Mouse (Mus musculus): ENCODE data around the gene Grb2. TPM values are rescaled to one million over a fixed set of nuclear protein-coding genes. Genes with fewer than 3 reads are reported as not detected.

The Grb2 gene
- polyA plus RNA-seq, 1 experiment: 45.0 TPM

DNA sequence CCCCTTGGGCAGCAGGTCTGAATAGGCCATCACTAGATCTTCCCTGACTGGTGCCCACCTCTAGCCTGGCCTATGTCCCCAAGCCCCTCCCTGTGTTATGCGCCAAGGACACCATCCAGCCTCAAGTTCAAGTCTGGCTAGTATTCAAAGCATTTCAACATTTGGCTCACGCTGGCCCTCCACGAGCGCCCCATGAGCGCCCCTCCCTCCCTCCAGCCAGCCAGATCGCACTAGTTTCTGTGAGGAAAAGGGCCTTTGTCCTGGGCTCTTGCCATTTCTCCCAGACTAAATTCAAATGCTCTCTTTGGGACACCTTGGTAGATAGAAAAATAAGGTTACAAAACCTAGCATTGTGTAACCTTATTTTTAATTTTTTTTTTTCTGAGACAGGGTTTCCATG lies 92.5 kb downstream of the Grb2 start:
- TF ChIP-seq MYOG (IDR thresholded peaks at IDR 0.05; ENCODE audit: control insufficient read depth, extremely low read depth, insufficient read length) (no peak), MYOD1 (IDR thresholded peaks at IDR 0.05; ENCODE audit: control insufficient read depth, insufficient read length, low read depth) (no peak), MAX (IDR thresholded peaks at IDR 0.05) (no peak), USF1 (IDR thresholded peaks at IDR 0.05; ENCODE audit: low read depth) (no peak), CTCF (IDR thresholded peaks at IDR 0.05; ENCODE audit: control insufficient read depth, insufficient read depth, insufficient read length) (no peak), FOSL1 (IDR thresholded peaks at IDR 0.05; ENCODE audit: insufficient read depth, low read length, poor library complexity, severe bottlenecking) (no peak), CEBPB (IDR thresholded peaks at IDR 0.05; ENCODE audit: low read depth) (no peak)
- no peak overlapping the region for H3K4me3 ChIP-seq (ENCODE audit: insufficient read depth, poor library complexity, severe bottlenecking)
- no peaks in the 10 kb centered on the region for H3K79me2 ChIP-seq (ENCODE audit: control insufficient read depth, insufficient read depth)
- no peaks in the 10 kb centered on the region for H3K27me3 ChIP-seq (ENCODE audit: control insufficient read depth, insufficient read depth, insufficient read length)
- no peaks in the 10 kb centered on the region for H3K79me3 ChIP-seq (ENCODE audit: low read depth)
- peaks cover 8% of the 10 kb centered on the region for H3K36me3 ChIP-seq (ENCODE audit: control insufficient read depth, insufficient read depth)
- no peak overlapping the region for H3ac ChIP-seq (ENCODE audit: control insufficient read depth, insufficient read length, low read depth)

DNA sequence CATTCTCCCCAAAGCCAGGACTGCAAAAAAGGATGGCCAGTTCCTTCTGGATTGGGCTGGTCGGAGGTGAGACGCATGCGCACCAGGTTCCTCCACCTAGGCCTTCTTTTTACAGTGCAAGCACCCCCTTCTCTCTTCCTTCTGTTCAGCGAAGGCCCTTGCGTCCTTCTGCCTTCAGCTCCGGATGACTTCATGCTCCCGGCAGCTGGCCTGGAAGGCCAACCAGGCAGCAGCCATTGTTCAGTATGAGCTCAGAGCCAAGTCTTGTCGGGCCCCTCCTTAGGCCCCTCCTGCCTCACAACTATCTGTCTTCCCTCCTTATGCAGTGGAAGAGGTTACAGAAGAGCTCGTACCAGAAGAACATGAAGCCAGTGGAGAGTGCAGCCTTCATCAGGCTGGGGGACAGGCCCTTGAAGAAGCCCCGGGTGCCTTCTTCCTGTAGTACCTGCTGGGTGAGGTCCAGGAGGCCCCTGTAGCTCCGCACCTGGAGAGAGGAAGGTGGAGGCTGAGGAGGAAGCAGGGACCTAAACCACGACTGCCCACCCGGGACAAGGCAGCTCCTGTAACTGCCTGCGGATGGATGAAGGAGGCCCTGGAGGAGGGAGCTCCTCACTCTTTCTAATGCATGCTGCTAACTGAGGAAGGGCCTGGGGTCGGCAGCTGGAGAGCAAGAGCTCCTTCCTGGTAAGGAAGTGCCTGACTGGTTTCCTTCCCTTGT lies 93.1 kb downstream of the Grb2 start:
- peaks cover 8% of the 10 kb centered on the region for H3K36me3 ChIP-seq (ENCODE audit: control insufficient read depth, insufficient read depth)
- H3K4me3 ChIP-seq (ENCODE audit: insufficient read depth, poor library complexity, severe bottlenecking): no peak overlapping the region
- H3K79me3 ChIP-seq (ENCODE audit: low read depth): no peaks in the 10 kb centered on the region
- H3K27me3 ChIP-seq (ENCODE audit: control insufficient read depth, insufficient read depth, insufficient read length): no peaks in the 10 kb centered on the region
- no peak overlapping the region for H3ac ChIP-seq (ENCODE audit: control insufficient read depth, insufficient read length, low read depth)
- no peaks in the 10 kb centered on the region for H3K79me2 ChIP-seq (ENCODE audit: control insufficient read depth, insufficient read depth)
- no peak for TF ChIP-seq FOSL1 (IDR thresholded peaks at IDR 0.05; ENCODE audit: insufficient read depth, low read length, poor library complexity, severe bottlenecking)
- TF ChIP-seq MYOG (IDR thresholded peaks at IDR 0.05; ENCODE audit: control insufficient read depth, extremely low read depth, insufficient read length): no peak
- no peak for TF ChIP-seq CTCF (IDR thresholded peaks at IDR 0.05; ENCODE audit: control insufficient read depth, insufficient read depth, insufficient read length)
- TF ChIP-seq CEBPB (IDR thresholded peaks at IDR 0.05; ENCODE audit: low read depth): no peak
- TF ChIP-seq USF1 (IDR thresholded peaks at IDR 0.05; ENCODE audit: low read depth): no peak
- no peak for TF ChIP-seq MYOD1 (IDR thresholded peaks at IDR 0.05; ENCODE audit: control insufficient read depth, insufficient read length, low read depth)
- no peak for TF ChIP-seq MAX (IDR thresholded peaks at IDR 0.05)

- Histone ChIP-seq H3K4me3 (ENCODE audit: insufficient read depth, poor library complexity, severe bottlenecking) (no peak overlapping the region), H3K27me3 (ENCODE audit: control insufficient read depth, insufficient read depth, insufficient read length) (no peaks in the 10 kb centered on the region), H3ac (ENCODE audit: control insufficient read depth, insufficient read length, low read depth) (no peak overlapping the region), H3K79me2 (ENCODE audit: control insufficient read depth, insufficient read depth) (no peaks in the 10 kb centered on the region), H3K79me3 (ENCODE audit: low read depth) (no peaks in the 10 kb centered on the region), H3K36me3 (ENCODE audit: control insufficient read depth, insufficient read depth) (peaks cover 3% of the 10 kb centered on the region)
- TF ChIP-seq FOSL1 (IDR thresholded peaks at IDR 0.05; ENCODE audit: insufficient read depth, low read length, poor library complexity, severe bottlenecking): no peak
- no peak for TF ChIP-seq MYOD1 (IDR thresholded peaks at IDR 0.05; ENCODE audit: control insufficient read depth, insufficient read length, low read depth)
- TF ChIP-seq CEBPB (IDR thresholded peaks at IDR 0.05; ENCODE audit: low read depth): no peak
- TF ChIP-seq CTCF (IDR thresholded peaks at IDR 0.05; ENCODE audit: control insufficient read depth, insufficient read depth, insufficient read length): no peak
- TF ChIP-seq MYOG (IDR thresholded peaks at IDR 0.05; ENCODE audit: control insufficient read depth, extremely low read depth, insufficient read length): no peak
- no peak for TF ChIP-seq MAX (IDR thresholded peaks at IDR 0.05)
These were observed 93.9 kb downstream of the Grb2 start for GRCm38 (mm10) chr11:115614346-115615107.

- Histone ChIP-seq H3K27me3 (ENCODE audit: control insufficient read depth, insufficient read depth, insufficient read length) (no peaks in the 10 kb centered on the region), H3K79me2 (ENCODE audit: control insufficient read depth, insufficient read depth) (no peaks in the 10 kb centered on the region), H3K79me3 (ENCODE audit: low read depth) (no peaks in the 10 kb centered on the region), H3K36me3 (ENCODE audit: control insufficient read depth, insufficient read depth) (peaks cover 8% of the 10 kb centered on the region), H3K4me3 (ENCODE audit: insufficient read depth, poor library complexity, severe bottlenecking) (peak overlapping the region; percentile 59), H3ac (ENCODE audit: control insufficient read depth, insufficient read length, low read depth) (peak overlapping the region; percentile 76)
- TF ChIP-seq USF1 (IDR thresholded peaks at IDR 0.05; ENCODE audit: low read depth) (no peak), MAX (IDR thresholded peaks at IDR 0.05) (no peak), MYOD1 (IDR thresholded peaks at IDR 0.05; ENCODE audit: control insufficient read depth, insufficient read length, low read depth) (no peak)
These were observed 95.1 kb downstream of the Grb2 start for GRCm38 (mm10) chr11:115613138-115613945.

DNA sequence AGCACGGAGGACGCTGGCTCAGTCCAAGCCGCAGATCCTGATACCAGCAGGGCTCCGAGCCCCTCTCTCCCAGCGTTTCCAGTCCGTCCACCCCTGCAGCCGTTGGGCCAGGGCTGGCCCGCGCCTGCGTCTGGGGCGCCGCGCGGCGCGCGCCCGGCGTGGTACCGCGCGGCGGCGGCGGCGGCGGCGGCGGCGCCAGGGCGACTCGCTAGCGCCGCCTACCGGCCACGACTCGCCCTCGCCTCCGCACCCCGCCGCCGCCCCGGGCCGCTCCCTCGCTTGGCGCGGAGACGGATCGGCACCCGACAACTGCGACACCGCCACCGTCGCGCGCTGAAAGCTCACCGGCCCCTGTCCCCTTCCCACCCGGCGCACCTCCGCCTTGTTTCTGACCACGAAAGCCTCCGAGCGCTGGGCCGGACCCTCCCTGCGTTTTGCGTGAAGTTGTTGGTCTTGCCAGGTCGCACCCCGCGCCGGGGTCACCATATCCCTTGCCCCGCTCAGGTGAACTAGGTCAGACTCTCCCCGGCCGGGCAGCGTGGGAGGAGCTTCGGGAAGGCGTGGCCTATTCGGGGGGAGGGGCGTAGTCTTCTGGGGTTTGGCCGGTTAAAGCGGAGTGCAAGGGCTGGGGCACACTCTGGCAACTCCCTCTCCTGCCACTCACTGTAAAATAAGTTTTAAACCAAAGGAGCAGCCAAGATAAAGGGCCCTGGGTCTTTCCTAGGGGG lies 95.8 kb downstream of the Grb2 start, which contains the start of gene Mif4gd:
Mif4gd (minus strand) TSS at position 560 of the 728 bp plus-strand sequence.
- Histone ChIP-seq H3K79me2 (ENCODE audit: control insufficient read depth, insufficient read depth) (no peaks in the 10 kb centered on the region), H3K36me3 (ENCODE audit: control insufficient read depth, insufficient read depth) (peaks cover 14% of the 10 kb centered on the region), H3K4me3 (ENCODE audit: insufficient read depth, poor library complexity, severe bottlenecking) (peak within 1 kb of the TSS; percentile 59), H3ac (ENCODE audit: control insufficient read depth, insufficient read length, low read depth) (peak within 1 kb of the TSS; percentile 76), H3K27me3 (ENCODE audit: control insufficient read depth, insufficient read depth, insufficient read length) (no peaks in the 10 kb centered on the region), H3K79me3 (ENCODE audit: low read depth) (no peaks in the 10 kb centered on the region)
- TF ChIP-seq MYOG (IDR thresholded peaks at IDR 0.05; ENCODE audit: control insufficient read depth, extremely low read depth, insufficient read length): no peak
- no peak for TF ChIP-seq CEBPB (IDR thresholded peaks at IDR 0.05; ENCODE audit: low read depth)
- peak; percentile 94 for TF ChIP-seq CTCF (IDR thresholded peaks at IDR 0.05; ENCODE audit: control insufficient read depth, insufficient read depth, insufficient read length)

All from C2C12 (cell line).